In the genomic region with DNA sequence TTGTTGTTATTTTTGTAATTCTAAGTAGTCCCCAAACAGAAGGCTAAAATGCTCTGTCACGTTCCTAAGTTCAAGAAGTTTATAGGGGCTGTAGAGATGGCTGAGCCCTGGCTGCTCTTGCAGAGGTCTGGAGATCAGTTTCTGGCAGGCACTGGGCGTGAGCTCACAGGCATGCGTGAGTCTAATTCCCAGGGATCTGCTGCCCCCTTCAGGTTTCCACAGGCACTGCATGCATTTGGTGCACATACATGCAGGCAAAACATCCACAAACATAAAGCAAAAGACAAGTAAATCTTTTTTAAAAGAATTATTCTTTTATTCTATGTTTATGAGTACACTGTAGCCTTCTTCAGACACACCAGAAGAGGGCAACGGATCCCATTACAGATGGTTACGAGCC, we compare ENCODE assay signal across 1 mouse cellular context.
A peak's percentile ranks its signal among the peaks of the same experiment; 100 is the strongest.
TF ChIP-seq lines count a peak whose summit lies in the region.

No protein-coding gene starts in this region.

TF ChIP-seq in MEL, 35 proteins besides CTCF, POLR2A, EP300 and RAD21:
- TF ChIP-seq NELFE (IDR thresholded peaks at IDR 0.05; ENCODE audit: low read depth, low read length) = no peak
- TF ChIP-seq UBTF (IDR thresholded peaks at IDR 0.05; ENCODE audit: borderline replicate concordance, insufficient read depth, low read depth, low read length) = no peak
- TF ChIP-seq E2F4 (IDR thresholded peaks at IDR 0.05; ENCODE audit: borderline replicate concordance, low read depth, low read length) = no peak
- peak; percentile 69 for TF ChIP-seq SMC3 (IDR thresholded peaks at IDR 0.05; ENCODE audit: low read depth, low read length)
- TF ChIP-seq JUND (IDR thresholded peaks at IDR 0.05; ENCODE audit: low read depth, low read length) = no peak
- TF ChIP-seq NRF1 (IDR thresholded peaks at IDR 0.05; ENCODE audit: insufficient read depth, low read depth, low read length, poor library complexity, severe bottlenecking) = peak; percentile 47; the same call in 1 of the 2 replicates
- TF ChIP-seq CHD1 (IDR thresholded peaks at IDR 0.05; ENCODE audit: low read depth, low read length) = no peak
- peak; percentile 73 for TF ChIP-seq ZC3H11A (IDR thresholded peaks at IDR 0.05; ENCODE audit: low read depth, low read length)
- TF ChIP-seq MYC (IDR thresholded peaks at IDR 0.05; ENCODE audit: low read depth, low read length) = no peak
